Mouse (Mus musculus): ENCODE measurements around the gene Syt1.

Gene Syt1

GRCm38 (mm10) chr10:109010241-109011193, at the start of gene Syt1:
Gene Syt1 (minus strand): TSS chr10:109010982.
- no peak for DNase-seq (ENCODE audit: low read depth in 2 of 2, low spot score in 2 of 2)

DNA sequence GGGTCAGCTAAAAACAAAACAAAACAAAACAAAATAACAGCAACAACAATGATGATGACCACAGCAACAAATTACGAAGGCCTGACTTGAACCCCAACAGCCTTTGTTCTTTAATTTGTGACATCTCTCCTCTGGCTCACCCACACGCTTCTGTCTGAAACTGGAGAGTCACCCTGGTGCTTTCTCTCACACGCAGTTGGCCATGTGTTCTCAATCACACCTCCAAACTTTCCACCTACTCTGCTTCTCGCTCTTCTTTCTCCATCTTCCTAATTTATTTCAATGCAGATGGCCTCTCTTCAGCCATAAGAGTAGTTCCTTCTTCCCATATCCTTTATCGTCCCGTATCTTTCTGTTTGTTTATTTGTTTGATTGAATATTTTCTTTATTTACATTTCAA, 45.7 kb upstream of the Syt1 start:
- no peak for DNase-seq (ENCODE audit: low read depth in 2 of 2, low spot score in 2 of 2)

- no peak for DNase-seq (ENCODE audit: low read depth in 2 of 2, low spot score in 2 of 2)
Observed at GRCm38 (mm10) chr10:109047537-109047936, 36.8 kb upstream of the Syt1 start.

DNA sequence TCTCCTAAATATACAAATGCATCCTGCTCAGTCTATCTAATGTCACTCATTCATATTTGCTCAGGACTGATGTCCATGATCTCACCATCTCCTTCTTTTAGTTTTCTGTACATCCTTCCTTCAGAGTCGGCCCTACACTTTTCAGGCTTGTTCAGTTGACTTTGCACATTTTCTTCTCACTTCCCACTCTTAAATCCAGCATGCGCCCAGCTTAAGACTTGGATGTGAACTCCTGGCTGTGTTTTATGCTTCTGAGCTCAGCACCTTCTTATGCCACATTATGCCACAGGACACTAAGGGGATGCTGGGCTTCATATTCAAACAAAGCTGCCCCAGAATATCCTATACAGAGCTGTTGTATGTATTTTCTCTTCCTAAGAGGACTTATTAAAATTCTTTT, 36.2 kb upstream of the Syt1 start:
- DNase-seq (ENCODE audit: low read depth in 2 of 2, low spot score in 2 of 2), result no peak

- no peak for DNase-seq (ENCODE audit: low read depth in 2 of 2, low spot score in 2 of 2)
Observed at GRCm38 (mm10) chr10:109011226-109012165, 714 bp upstream of the Syt1 start.

DNA sequence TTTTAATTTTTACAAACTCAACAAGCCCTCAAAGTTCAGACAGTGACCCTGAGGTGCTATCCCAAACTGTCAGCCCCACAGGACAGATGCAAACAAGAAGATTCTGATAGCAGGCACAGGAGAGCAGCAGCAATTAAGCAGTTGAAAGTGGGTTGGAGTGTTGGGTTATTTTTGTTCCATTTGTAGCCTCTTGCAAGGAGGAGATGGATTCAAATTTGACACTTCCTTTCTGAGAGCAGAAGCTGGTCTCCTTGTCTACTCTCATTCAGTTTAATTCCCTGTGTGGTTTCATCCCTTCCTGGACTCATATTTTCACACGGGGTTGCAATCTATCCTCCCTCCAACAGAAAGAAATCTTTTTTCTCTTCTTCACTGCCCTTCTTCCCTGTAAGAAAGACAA, 951 bp downstream of the Syt1 start:
- DNase-seq (ENCODE audit: low read depth in 2 of 2, low spot score in 2 of 2), result no peak

- no peak for DNase-seq (ENCODE audit: low read depth in 2 of 2, low spot score in 2 of 2)
Observed at GRCm38 (mm10) chr10:109008456-109008855, 2.3 kb downstream of the Syt1 start.

DNA sequence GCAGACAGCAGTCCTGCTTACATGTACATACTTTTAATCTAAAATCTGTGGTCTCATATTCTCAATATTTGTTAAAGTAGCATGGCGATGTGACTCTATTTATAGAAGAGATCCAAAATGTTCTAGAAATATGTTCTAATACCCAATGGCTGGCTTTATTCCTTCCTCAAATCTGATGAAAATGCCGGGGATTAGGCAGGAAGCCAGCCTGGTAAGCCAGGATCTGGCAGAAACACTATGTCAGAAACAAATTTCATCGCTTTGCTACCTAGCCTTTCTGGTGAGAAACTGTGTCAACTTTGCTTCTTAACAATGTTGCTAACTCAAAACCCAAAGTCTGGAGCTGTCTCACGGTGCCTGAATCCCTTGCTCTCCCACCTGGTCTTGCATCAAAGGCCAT, 7.3 kb downstream of the Syt1 start:
- no peak for DNase-seq (ENCODE audit: low read depth in 2 of 2, low spot score in 2 of 2)

DNA sequence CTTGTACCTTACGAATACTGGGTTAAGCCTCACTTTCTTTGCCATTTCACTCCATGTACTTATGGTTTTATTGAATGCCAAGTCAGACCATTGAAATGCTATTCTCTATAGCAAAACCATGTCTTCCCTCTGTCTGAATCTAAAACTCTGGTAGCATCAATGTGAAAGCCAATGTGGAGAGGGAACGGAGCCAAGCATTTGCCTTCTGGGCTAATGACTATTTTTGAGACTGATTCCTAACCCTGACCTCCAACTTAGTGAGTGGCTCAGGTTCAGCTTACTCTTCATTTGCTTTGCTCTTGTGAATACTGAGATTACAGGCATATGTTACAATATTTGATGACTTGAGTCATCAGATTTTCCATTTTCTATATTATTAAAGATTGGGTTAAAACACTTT, 23.5 kb downstream of the Syt1 start:
- no peak for DNase-seq (ENCODE audit: low read depth in 2 of 2, low spot score in 2 of 2)

- DNase-seq (ENCODE audit: low read depth in 2 of 2, low spot score in 2 of 2), result no peak
Observed at GRCm38 (mm10) chr10:108979660-108980059, 31.1 kb downstream of the Syt1 start.

DNA sequence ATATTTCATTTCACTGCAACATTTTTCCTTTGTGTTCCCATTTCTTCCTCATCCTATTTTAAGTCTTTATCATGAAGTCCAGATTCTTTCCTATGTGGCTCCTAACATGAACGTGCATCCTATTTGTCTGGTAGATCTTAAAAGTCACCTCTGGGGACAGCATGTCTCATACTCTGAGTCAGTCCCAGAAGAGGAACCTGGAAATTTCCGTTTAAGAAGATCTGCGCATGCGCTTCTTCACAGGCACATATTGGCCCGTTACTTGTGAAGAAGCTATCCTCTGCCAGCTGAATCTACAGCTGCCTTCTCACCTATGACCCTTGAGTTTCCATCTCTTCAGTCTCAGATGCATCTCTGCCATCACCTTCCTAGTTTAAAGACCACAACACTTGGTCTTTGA, 55.8 kb downstream of the Syt1 start:
- no peak for DNase-seq (ENCODE audit: low read depth in 2 of 2, low spot score in 2 of 2)

GRCm38 (mm10) chr10:108952182-108952581, 58.6 kb downstream of the Syt1 start:
- no peak for DNase-seq (ENCODE audit: low read depth in 2 of 2, low spot score in 2 of 2)

- no peak for DNase-seq (ENCODE audit: low read depth in 2 of 2, low spot score in 2 of 2)
Observed at GRCm38 (mm10) chr10:108936838-108937430, 73.8 kb downstream of the Syt1 start.

- no peak for DNase-seq (ENCODE audit: low read depth in 2 of 2, low spot score in 2 of 2)
Observed at GRCm38 (mm10) chr10:108930299-108930698, 80.5 kb downstream of the Syt1 start.

- no peak for DNase-seq (ENCODE audit: low read depth in 2 of 2, low spot score in 2 of 2)
Observed at GRCm38 (mm10) chr10:108929676-108930075, 81.1 kb downstream of the Syt1 start.

DNA sequence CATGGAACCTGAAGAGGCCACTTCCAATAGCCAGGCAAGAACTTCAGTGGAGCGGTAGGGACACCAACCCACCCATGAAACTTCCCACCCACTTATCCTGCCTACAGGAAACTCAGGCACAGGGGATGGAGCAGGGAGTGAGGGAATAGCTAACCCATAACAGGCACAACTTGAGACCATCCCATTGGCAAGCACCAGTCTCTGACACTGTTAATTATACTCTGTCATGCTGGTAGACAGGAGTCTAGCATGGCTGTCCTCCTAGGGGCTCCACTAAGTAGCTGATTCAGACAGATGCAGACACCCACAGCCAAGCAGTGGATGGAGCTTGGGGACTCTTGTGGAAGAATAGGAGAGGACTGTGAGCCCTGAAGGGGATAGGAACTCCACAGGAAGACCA, 105.5 kb downstream of the Syt1 start:
- DNase-seq (ENCODE audit: low read depth in 2 of 2, low spot score in 2 of 2), result no peak

DNA sequence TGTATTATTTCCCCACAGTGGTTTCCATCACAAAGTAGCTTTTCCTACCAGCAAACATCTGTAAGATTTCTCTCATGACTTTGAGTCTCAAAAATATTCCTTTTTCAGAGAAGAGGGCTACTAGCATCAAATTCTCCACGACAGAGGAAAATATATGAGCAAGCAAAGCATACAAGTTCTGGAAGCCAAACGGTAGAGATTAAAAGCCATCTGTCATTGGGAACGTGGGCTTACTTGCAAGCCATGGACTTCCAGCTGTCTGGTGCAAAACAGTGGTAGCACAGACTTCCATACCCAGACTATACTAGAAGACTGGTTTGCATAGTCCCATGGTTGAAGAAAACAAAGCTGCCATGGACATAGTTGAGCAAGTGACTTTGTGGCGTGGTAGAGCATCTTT, 106.4 kb downstream of the Syt1 start:
- no peak for DNase-seq (ENCODE audit: low read depth in 2 of 2, low spot score in 2 of 2)

DNA sequence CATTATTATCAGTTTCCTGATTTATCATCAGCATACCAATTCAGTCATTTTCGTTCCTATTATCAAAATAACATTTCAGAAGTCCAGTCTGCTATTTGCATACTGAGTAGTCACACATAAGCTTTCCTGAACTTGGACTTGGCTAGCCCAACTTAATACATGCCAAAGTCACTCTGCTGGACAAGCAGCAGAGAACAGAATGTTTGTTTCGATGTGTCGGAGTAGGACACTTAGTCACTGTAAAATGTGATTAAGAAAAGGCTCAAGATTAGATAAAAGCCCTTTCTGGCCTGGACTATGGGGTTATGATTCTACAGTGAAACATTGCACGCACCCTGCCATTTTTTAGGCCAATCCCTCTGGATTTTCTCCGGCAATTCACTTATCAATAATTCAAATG, 114.3 kb downstream of the Syt1 start:
- no peak for DNase-seq (ENCODE audit: low read depth in 2 of 2, low spot score in 2 of 2)

GRCm38 (mm10) chr10:108893288-108893687, 117.5 kb downstream of the Syt1 start:
- no peak for DNase-seq (ENCODE audit: low read depth in 2 of 2, low spot score in 2 of 2)

DNA sequence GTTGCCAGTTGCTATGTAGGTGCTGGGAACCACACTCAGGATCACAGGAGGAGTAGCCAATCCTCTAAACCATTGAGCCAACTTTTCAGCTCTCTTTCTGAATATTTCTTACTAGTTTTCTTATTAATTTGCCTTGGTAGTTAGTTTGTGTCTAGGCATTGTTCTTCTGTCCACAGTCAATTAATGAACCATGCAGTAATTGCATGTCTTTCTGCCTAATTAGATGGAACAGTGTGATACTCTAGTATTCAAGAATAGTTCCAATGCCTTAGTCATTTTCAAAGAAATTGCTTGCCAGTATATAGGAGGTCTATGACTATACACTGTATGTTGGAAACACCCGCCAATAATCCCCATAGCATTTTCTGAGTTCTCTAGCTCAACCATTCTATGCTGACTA, 118.3 kb downstream of the Syt1 start:
- no peak for DNase-seq (ENCODE audit: low read depth in 2 of 2, low spot score in 2 of 2)

DNA sequence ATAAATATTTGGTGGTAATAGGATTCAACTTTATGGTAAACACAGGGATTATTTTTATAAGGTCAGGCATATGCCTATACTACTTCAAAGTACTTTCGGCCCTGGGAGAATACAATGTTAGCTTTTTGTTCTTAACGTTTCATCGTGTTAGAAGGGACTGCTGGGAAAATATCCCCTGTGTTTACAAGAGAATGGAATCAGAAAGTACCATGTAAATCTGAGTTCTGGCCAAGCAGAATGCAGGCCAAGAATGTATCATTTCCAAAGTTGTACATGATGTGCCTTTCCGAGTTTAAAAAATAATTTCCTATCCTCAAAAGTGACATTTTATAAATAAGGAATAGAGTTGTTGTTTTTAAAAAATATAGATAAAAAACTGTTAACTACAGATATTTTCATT, 121.7 kb downstream of the Syt1 start:
- no peak for DNase-seq (ENCODE audit: low read depth in 2 of 2, low spot score in 2 of 2)

DNA sequence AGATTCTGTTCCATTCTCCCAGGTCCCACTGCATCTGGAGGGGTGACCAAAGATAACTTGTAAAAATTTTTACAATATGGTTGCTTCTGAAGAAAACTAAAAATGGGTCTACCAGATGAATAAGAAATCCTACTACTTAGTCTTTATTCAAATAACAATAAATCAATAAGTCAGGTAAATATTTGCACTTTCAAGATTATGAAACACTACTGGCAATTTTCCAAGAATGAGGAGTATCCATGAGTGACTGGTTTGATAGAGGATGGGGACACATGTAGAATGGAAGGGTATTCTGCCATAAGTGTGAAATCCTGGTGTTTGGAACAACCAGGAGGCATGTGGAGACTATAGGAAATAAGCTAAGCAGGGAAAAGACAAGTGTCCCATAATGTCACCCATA, 124.0 kb downstream of the Syt1 start:
- DNase-seq (ENCODE audit: low read depth in 2 of 2, low spot score in 2 of 2), result no peak
